Mouse (Mus musculus): ENCODE results near the gene Bahcc1. TPM values are rescaled to one million over a fixed set of nuclear protein-coding genes. Genes with fewer than 3 reads are reported as not detected.

Bahcc1 gene
- polyA plus RNA-seq, 1 experiment from 2014 or later, result 4.6 TPM

DNA sequence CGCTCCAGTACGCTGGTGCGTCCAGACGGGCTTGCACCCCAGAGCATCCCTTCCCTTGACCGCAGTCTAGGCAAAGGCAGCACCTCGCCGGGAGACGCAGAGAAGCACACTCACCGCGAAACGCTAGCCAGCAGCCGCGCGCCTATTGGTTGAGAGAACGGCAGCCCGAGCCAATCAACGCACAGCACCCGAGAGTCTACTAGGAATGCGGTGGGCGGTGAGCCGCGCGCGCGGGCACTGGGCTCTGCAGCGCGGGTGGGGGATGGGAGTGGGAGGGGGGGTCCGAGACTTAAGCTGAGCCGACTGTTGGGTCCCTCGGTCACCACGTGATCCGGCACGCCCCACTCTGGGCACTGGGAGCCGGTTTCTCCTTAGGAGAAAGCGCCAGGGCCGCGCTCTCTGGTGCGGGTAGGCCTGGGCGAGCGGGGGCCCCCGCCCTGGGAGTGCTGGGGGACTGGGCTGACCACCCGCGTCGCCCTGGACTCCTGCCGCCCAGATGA, 78.1 kb downstream of the Bahcc1 start:
- Histone ChIP-seq H3K27me3 (ENCODE audit: control insufficient read depth, insufficient read depth, low read length) (no peaks in the 10 kb centered on the region), H3K4me2 (ENCODE audit: low read depth, low read length) (peak overlapping the region; percentile 94), H3K36me3 (ENCODE audit: control insufficient read depth, insufficient read depth) (no peaks in the 10 kb centered on the region), H3K27ac (ENCODE audit: low read length) (peak overlapping the region; percentile 92), H3K4me3 (ENCODE audit: low read length) (peak overlapping the region; percentile 61), H3K9ac (ENCODE audit: low read length) (peak overlapping the region; percentile 84), H3K9me3 (replicated peaks; ENCODE audit: control insufficient read depth, low read length) (no peaks in the 10 kb centered on the region), H3K4me1 (ENCODE audit: control insufficient read depth, insufficient read depth, low read length) (peaks cover 48% of the 10 kb centered on the region)
- peak; percentile 93 for ATAC-seq (replicated peaks; ENCODE audit: extremely low read depth, insufficient read depth, low FRiP score)
- WGBS, result under 1% methylated on average over 44 of the region's 45 CpGs

- H3K4me2 ChIP-seq (ENCODE audit: low read depth, low read length), result peak overlapping the region; percentile 94
- H3K4me3 ChIP-seq (ENCODE audit: low read length), result peak overlapping the region; percentile 61
- no peaks in the 10 kb centered on the region for H3K27me3 ChIP-seq (ENCODE audit: control insufficient read depth, insufficient read depth, low read length)
- H3K4me1 ChIP-seq (ENCODE audit: control insufficient read depth, insufficient read depth, low read length), result peaks cover 41% of the 10 kb centered on the region
- H3K9me3 ChIP-seq (replicated peaks; ENCODE audit: control insufficient read depth, low read length), result no peaks in the 10 kb centered on the region
- H3K27ac ChIP-seq (ENCODE audit: low read length), result peak overlapping the region; percentile 92
- ATAC-seq (replicated peaks; ENCODE audit: extremely low read depth, insufficient read depth, low FRiP score), result no peak
- WGBS, result 64% methylated on average over 10 of the region's 10 CpGs
- peak overlapping the region; percentile 84 for H3K9ac ChIP-seq (ENCODE audit: low read length)
- H3K36me3 ChIP-seq (ENCODE audit: control insufficient read depth, insufficient read depth), result no peaks in the 10 kb centered on the region
These were observed 78.8 kb downstream of the Bahcc1 start for GRCm38 (mm10) chr11:120311561-120311960.

DNA sequence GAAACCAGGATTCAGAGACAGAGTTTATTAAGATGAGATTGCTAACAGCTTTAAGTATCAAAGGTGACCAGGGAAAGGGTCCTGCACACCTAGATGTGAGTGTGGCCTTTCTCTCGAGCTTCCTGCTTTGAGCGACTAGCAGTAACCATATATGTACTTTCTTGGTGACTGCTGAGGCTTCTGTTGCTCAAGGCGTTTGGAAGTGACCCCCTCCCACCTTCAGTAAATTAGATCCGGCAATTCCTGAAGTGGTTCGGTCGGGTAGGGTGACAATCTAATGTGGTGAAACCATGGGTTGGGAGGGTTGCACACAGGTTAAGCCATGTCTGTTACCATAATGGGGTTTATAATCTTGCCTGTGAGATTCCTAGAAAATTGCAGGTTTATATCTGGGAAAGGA, 79.3 kb downstream of the Bahcc1 start:
- WGBS, result 78% methylated on average over 6 of the region's 6 CpGs
- ATAC-seq (replicated peaks; ENCODE audit: extremely low read depth, insufficient read depth, low FRiP score), result no peak
- Histone ChIP-seq H3K9me3 (replicated peaks; ENCODE audit: control insufficient read depth, low read length) (no peaks in the 10 kb centered on the region), H3K4me3 (ENCODE audit: low read length) (no peak overlapping the region), H3K36me3 (ENCODE audit: control insufficient read depth, insufficient read depth) (no peaks in the 10 kb centered on the region), H3K27me3 (ENCODE audit: control insufficient read depth, insufficient read depth, low read length) (no peaks in the 10 kb centered on the region), H3K27ac (ENCODE audit: low read length) (0 out of 2 replicates have a peak overlapping the region, but pooled peaks have one; percentile 1), H3K4me1 (ENCODE audit: control insufficient read depth, insufficient read depth, low read length) (peaks cover 40% of the 10 kb centered on the region), H3K9ac (ENCODE audit: low read length) (no peak overlapping the region), H3K4me2 (ENCODE audit: low read depth, low read length) (no peak overlapping the region)

GRCm38 (mm10) chr11:120313906-120314685, 81.3 kb downstream of the Bahcc1 start:
- 57% methylated on average over 6 of the region's 6 CpGs for WGBS
- H3K27ac ChIP-seq (ENCODE audit: low read length), result no peak overlapping the region
- H3K4me3 ChIP-seq (ENCODE audit: low read length), result no peak overlapping the region

DNA sequence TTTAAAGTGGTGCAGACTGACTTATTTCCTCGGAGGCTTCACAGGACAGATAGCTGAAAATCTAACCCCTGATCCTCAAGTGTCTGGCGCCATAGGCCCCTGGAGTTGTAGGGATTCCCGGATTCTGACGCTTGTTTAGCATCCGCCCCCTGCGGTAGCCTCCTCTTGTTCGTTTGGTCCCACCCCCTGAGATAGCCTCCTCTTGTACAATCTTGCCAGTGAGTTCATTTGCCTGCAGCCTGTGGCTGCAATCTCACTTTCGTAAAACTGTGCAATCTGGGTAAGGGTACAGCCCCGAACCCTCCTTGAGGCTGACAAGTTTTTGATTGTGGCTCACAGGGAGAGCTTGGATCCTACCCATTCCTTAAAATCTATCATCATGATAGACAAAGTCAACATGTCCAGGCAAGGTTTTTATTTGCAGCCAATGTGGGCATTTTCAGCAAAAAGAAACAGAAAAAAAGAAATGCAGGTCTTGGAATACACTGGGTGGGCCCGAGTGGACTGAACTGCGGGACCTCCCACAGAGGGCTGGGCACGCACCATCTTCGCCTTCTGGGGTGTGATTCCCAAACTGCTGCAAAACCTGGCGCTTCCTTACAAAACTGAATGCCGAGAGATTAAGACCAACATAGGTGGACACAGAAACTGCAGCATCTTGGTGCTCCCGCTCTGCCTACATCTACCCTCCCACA, 82.1 kb downstream of the Bahcc1 start:
- Histone ChIP-seq H3K9me3 (replicated peaks; ENCODE audit: control insufficient read depth, low read length) (no peaks in the 10 kb centered on the region), H3K4me2 (ENCODE audit: low read depth, low read length) (peak overlapping the region; percentile 68)
- 58% methylated on average over 16 of the region's 16 CpGs for WGBS

More at GRCm38 (mm10) chr11:120313906-120314685, 81.3 kb downstream of the Bahcc1 start:
- Histone ChIP-seq H3K4me1 (ENCODE audit: control insufficient read depth, insufficient read depth, low read length) (peaks cover 37% of the 10 kb centered on the region), H3K9ac (ENCODE audit: low read length) (no peak overlapping the region; the same call in 1 of the 2 replicates), H3K4me2 (ENCODE audit: low read depth, low read length) (no peak overlapping the region), H3K27me3 (ENCODE audit: control insufficient read depth, insufficient read depth, low read length) (no peaks in the 10 kb centered on the region), H3K36me3 (ENCODE audit: control insufficient read depth, insufficient read depth) (no peaks in the 10 kb centered on the region), H3K9me3 (replicated peaks; ENCODE audit: control insufficient read depth, low read length) (no peaks in the 10 kb centered on the region)
- ATAC-seq (replicated peaks; ENCODE audit: extremely low read depth, insufficient read depth, low FRiP score), result no peak

DNA sequence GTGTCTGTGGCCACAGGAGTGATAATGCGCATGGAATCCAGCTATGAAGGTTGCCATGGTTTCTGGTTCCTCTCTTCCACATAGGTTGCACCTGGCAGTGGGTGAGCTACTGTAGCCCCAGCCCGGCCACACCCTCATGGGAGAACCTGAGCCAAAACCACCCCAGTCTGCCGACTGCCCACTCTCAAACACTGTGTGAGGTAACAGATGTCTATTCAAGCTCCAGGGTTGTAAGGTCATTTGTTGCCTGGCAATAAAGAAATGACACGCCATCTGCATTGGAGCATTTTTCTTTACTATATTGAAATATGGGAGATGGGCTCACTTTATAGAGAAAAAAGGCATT, 82.6 kb downstream of the Bahcc1 start:
- no peaks in the 10 kb centered on the region for H3K36me3 ChIP-seq (ENCODE audit: control insufficient read depth, insufficient read depth)
- ATAC-seq (replicated peaks; ENCODE audit: extremely low read depth, insufficient read depth, low FRiP score), result no peak
- H3K9ac ChIP-seq (ENCODE audit: low read length), result peak overlapping the region; percentile 87
- peaks cover 33% of the 10 kb centered on the region for H3K4me1 ChIP-seq (ENCODE audit: control insufficient read depth, insufficient read depth, low read length)
- no peaks in the 10 kb centered on the region for H3K27me3 ChIP-seq (ENCODE audit: control insufficient read depth, insufficient read depth, low read length)
- 35% methylated on average over 4 of the region's 4 CpGs for WGBS
- peak overlapping the region; percentile 68 for H3K4me2 ChIP-seq (ENCODE audit: low read depth, low read length)
- peak overlapping the region; percentile 61 for H3K4me3 ChIP-seq (ENCODE audit: low read length)
- no peaks in the 10 kb centered on the region for H3K9me3 ChIP-seq (replicated peaks; ENCODE audit: control insufficient read depth, low read length)
- H3K27ac ChIP-seq (ENCODE audit: low read length), result peak overlapping the region; percentile 99

More for the DNA sequence above, 82.1 kb downstream of the Bahcc1 start:
- Histone ChIP-seq H3K27ac (ENCODE audit: low read length) (peak overlapping the region; percentile 99), H3K36me3 (ENCODE audit: control insufficient read depth, insufficient read depth) (no peaks in the 10 kb centered on the region), H3K9ac (ENCODE audit: low read length) (peak overlapping the region; percentile 87), H3K4me1 (ENCODE audit: control insufficient read depth, insufficient read depth, low read length) (peaks cover 37% of the 10 kb centered on the region), H3K27me3 (ENCODE audit: control insufficient read depth, insufficient read depth, low read length) (no peaks in the 10 kb centered on the region), H3K4me3 (ENCODE audit: low read length) (no peak overlapping the region)
- no peak for ATAC-seq (replicated peaks; ENCODE audit: extremely low read depth, insufficient read depth, low FRiP score)

DNA sequence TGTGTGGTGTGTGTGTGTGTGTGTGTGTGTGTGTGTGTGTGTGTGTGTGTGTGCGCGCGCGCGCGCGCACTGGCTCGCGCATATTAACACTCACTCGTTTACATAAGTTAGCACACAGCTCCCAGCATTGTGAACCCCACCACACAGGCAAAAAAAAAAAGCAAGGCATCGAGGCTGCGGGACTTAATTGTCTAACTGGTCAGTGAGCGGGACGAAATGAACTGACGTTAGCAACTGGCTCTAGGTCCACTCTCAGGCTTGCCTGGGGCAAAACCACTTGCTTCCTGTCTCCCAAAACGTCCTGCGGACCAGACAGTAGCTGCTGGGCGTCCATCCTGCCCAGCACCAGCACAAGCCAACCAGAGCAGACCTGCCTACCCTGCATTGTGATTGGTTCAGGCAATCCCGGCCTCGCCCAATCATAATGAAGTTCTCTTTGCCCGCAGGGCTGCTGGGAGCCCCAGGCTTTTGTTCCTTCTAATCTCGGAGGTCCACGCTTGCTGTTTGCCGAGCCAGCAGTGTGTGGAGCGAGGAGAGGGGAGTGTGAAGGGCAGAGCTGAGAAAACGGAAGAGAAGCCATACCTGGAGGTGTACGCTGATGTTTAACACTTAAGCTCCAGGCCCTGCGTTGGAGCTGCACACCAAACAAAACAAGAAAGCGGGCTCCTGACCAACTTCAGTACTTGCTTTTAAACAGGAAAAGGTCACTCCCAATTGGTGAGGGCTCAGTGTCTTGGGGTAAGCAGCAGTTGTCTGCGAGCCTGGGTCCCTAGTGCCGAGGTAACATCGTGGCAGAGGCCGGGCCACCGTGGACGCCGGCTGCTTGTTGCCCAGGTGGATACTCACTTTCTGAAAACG, 83.3 kb downstream of the Bahcc1 start:
- H3K27ac ChIP-seq (ENCODE audit: low read length), result peak overlapping the region; percentile 99
- peak; percentile 97 for ATAC-seq (replicated peaks; ENCODE audit: extremely low read depth, insufficient read depth, low FRiP score)
- 3% methylated on average over 37 of the region's 37 CpGs for WGBS
- H3K27me3 ChIP-seq (ENCODE audit: control insufficient read depth, insufficient read depth, low read length), result no peaks in the 10 kb centered on the region
- H3K9me3 ChIP-seq (replicated peaks; ENCODE audit: control insufficient read depth, low read length), result no peaks in the 10 kb centered on the region
- H3K36me3 ChIP-seq (ENCODE audit: control insufficient read depth, insufficient read depth), result no peaks in the 10 kb centered on the region
- H3K4me3 ChIP-seq (ENCODE audit: low read length), result peak overlapping the region; percentile 61
- peak overlapping the region; percentile 87 for H3K9ac ChIP-seq (ENCODE audit: low read length)
- H3K4me2 ChIP-seq (ENCODE audit: low read depth, low read length), result peak overlapping the region; percentile 68
- peaks cover 30% of the 10 kb centered on the region for H3K4me1 ChIP-seq (ENCODE audit: control insufficient read depth, insufficient read depth, low read length)

GRCm38 (mm10) chr11:120316690-120317254, 84.0 kb downstream of the Bahcc1 start:
- peak; percentile 29 for ATAC-seq (replicated peaks; ENCODE audit: extremely low read depth, insufficient read depth, low FRiP score)
- H3K9me3 ChIP-seq (replicated peaks; ENCODE audit: control insufficient read depth, low read length), result no peaks in the 10 kb centered on the region
- H3K4me1 ChIP-seq (ENCODE audit: control insufficient read depth, insufficient read depth, low read length), result peaks cover 23% of the 10 kb centered on the region
- no peaks in the 10 kb centered on the region for H3K27me3 ChIP-seq (ENCODE audit: control insufficient read depth, insufficient read depth, low read length)
- peak overlapping the region; percentile 87 for H3K9ac ChIP-seq (ENCODE audit: low read length)
- peak overlapping the region; percentile 99 for H3K27ac ChIP-seq (ENCODE audit: low read length)
- peak overlapping the region; percentile 68 for H3K4me2 ChIP-seq (ENCODE audit: low read depth, low read length)
- H3K4me3 ChIP-seq (ENCODE audit: low read length), result peak overlapping the region; percentile 61
- no peaks in the 10 kb centered on the region for H3K36me3 ChIP-seq (ENCODE audit: control insufficient read depth, insufficient read depth)
- WGBS, result 7% methylated on average over 13 of the region's 13 CpGs
